Mouse (Mus musculus): ENCODE results near the gene Smarca5. TPM values are rescaled to one million over a fixed set of nuclear protein-coding genes. Genes with fewer than 3 reads are reported as not detected.
A peak's percentile ranks its signal among the peaks of the same experiment; 100 is the strongest.

Smarca5 gene
- polyA plus RNA-seq, 1 experiment from 2014 or later: 113 TPM

GRCm38 (mm10) chr8:80753017-80753715, 13.9 kb upstream of the Smarca5 start:
- Histone ChIP-seq H3K4me2 (replicated peaks; ENCODE audit: low read depth, low read length) (no peak overlapping the region), H3K36me3 (ENCODE audit: control insufficient read depth, insufficient read depth, low read length) (no peaks in the 10 kb centered on the region), H3K4me1 (ENCODE audit: control insufficient read depth, insufficient read depth, low read length) (no peaks in the 10 kb centered on the region), H3K27me3 (ENCODE audit: control insufficient read depth, insufficient read depth, low read length) (no peaks in the 10 kb centered on the region), H3K9ac (ENCODE audit: low read depth, low read length) (no peak overlapping the region), H3K4me3 (ENCODE audit: low read length) (no peak overlapping the region), H3K27ac (ENCODE audit: low read depth, low read length) (no peak overlapping the region), H3K9me3 (ENCODE audit: control insufficient read depth, low read length) (no peaks in the 10 kb centered on the region)
- WGBS: 32% methylated on average over 9 of the region's 9 CpGs
- ATAC-seq (ENCODE audit: low FRiP score, low TSS enrichment): peak; percentile 75; the same call in 1 of the 2 replicates

DNA sequence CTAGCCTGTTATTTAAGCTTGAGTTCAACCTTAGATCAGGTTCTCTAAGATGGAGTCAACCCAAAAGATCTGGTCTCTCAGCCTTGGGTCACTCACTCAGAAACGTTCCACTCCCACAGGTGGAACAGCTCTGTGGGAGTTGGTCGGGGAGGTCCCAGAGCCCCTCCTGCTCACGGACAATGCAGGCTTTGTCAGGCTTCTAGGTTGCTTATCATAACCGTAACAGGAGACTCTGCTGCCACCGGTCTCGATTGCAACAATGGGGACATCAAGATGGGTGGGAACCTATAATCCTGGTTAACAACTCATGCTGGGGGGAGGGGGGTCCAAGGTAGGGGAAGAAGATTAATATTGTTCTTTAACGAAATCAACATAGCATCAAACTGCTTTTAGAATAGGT, 13.1 kb upstream of the Smarca5 start:
- Histone ChIP-seq H3K9me3 (ENCODE audit: control insufficient read depth, low read length) (no peaks in the 10 kb centered on the region), H3K4me1 (ENCODE audit: control insufficient read depth, insufficient read depth, low read length) (no peaks in the 10 kb centered on the region), H3K4me2 (replicated peaks; ENCODE audit: low read depth, low read length) (no peak overlapping the region), H3K36me3 (ENCODE audit: control insufficient read depth, insufficient read depth, low read length) (no peaks in the 10 kb centered on the region), H3K4me3 (ENCODE audit: low read length) (no peak overlapping the region), H3K27ac (ENCODE audit: low read depth, low read length) (no peak overlapping the region), H3K27me3 (ENCODE audit: control insufficient read depth, insufficient read depth, low read length) (no peaks in the 10 kb centered on the region), H3K9ac (ENCODE audit: low read depth, low read length) (no peak overlapping the region)
- 59% methylated on average over 7 of the region's 7 CpGs for WGBS
- 0 out of 2 replicates have a peak, but pooled peaks have one; percentile 28 for ATAC-seq (ENCODE audit: low FRiP score, low TSS enrichment)

DNA sequence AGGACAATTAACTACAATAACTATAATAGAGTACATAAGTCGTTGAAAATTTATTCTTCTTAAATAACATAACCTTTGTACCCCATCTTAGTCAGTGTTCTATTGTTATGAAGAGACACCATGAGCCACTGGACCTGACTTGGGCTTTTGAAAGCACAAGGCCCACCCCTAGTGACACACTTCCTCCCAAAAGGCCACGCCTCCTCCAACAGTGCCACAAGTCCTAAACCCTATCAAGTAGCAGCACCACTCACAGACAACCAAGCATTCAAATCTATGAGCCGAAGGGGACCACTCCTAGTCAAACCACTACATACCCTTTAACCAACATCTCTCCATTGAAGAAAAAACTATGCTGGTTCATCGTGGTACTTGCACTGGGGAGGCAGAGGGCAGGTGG, 9.8 kb upstream of the Smarca5 start:
- H3K4me3 ChIP-seq (ENCODE audit: low read length): no peak overlapping the region
- no peaks in the 10 kb centered on the region for H3K36me3 ChIP-seq (ENCODE audit: control insufficient read depth, insufficient read depth, low read length)
- no peak for ATAC-seq (ENCODE audit: low FRiP score, low TSS enrichment)
- H3K27ac ChIP-seq (ENCODE audit: low read depth, low read length): no peak overlapping the region
- H3K27me3 ChIP-seq (ENCODE audit: control insufficient read depth, insufficient read depth, low read length): no peaks in the 10 kb centered on the region
- H3K4me1 ChIP-seq (ENCODE audit: control insufficient read depth, insufficient read depth, low read length): no peaks in the 10 kb centered on the region
- no peak overlapping the region for H3K4me2 ChIP-seq (replicated peaks; ENCODE audit: low read depth, low read length)
- no peak overlapping the region for H3K9ac ChIP-seq (ENCODE audit: low read depth, low read length)
- 89% methylated on average over 4 of the region's 4 CpGs for WGBS
- no peaks in the 10 kb centered on the region for H3K9me3 ChIP-seq (ENCODE audit: control insufficient read depth, low read length)

- peaks cover 11% of the 10 kb centered on the region for H3K36me3 ChIP-seq (ENCODE audit: control insufficient read depth, insufficient read depth, low read length)
- ATAC-seq (ENCODE audit: low FRiP score, low TSS enrichment): peak; percentile 45
- no peaks in the 10 kb centered on the region for H3K27me3 ChIP-seq (ENCODE audit: control insufficient read depth, insufficient read depth, low read length)
- peak overlapping the region; percentile 64 for H3K9ac ChIP-seq (ENCODE audit: low read depth, low read length)
- 16% methylated on average over 14 of the region's 14 CpGs for WGBS
- peak overlapping the region; percentile 55 for H3K4me2 ChIP-seq (replicated peaks; ENCODE audit: low read depth, low read length)
- H3K4me3 ChIP-seq (ENCODE audit: low read length): peak overlapping the region; percentile 49
- H3K4me1 ChIP-seq (ENCODE audit: control insufficient read depth, insufficient read depth, low read length): no peaks in the 10 kb centered on the region
- no peaks in the 10 kb centered on the region for H3K9me3 ChIP-seq (ENCODE audit: control insufficient read depth, low read length)
- H3K27ac ChIP-seq (ENCODE audit: low read depth, low read length): peak overlapping the region; percentile 91
These were observed 635 bp upstream of the Smarca5 start for GRCm38 (mm10) chr8:80739932-80740331.

DNA sequence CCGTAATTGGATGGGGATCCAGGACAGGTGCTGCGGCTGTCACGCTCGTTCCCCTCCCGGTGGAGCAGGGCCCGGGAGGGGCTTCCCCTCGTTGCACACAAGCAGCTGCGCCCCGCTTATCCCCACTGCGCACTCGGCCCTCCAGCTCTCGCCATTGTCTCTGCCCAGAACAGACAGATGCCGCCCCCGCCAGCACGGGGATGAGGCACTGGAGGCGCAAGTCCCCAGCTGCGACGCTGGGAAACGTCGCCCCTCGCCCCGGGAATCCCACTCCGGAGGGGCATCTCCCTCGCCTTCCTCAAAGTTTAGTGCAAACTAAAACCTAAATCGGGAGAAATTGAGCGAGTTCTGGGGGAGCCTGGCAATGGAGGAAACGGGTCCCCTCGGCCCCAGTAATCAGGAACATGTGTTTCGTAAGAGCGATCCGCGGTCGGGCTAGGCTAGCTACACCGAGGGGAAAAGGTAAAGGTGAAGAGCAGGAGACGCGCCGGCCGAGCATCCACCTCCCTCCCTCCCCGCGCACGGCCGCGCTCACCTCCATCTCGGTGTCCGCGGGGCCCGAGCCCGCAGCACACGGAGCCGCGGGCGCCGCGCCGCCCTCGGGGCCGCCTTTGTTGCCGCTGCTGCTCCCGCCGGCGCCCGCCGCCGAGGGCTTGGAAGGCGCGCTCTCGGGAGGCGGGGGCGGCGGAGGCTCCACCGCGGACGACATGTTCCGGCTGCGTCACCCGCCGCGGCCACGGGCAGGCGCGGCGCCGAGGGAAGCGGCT, 726 bp downstream of the Smarca5 start:
- H3K9ac ChIP-seq (ENCODE audit: low read depth, low read length): peak overlapping the region; percentile 95
- no peaks in the 10 kb centered on the region for H3K4me1 ChIP-seq (ENCODE audit: control insufficient read depth, insufficient read depth, low read length)
- peak overlapping the region; percentile 96 for H3K4me3 ChIP-seq (ENCODE audit: low read length)
- ATAC-seq (ENCODE audit: low FRiP score, low TSS enrichment): peak; percentile 80
- no peaks in the 10 kb centered on the region for H3K9me3 ChIP-seq (ENCODE audit: control insufficient read depth, low read length)
- H3K36me3 ChIP-seq (ENCODE audit: control insufficient read depth, insufficient read depth, low read length): peaks cover 23% of the 10 kb centered on the region
- peak overlapping the region; percentile 98 for H3K27ac ChIP-seq (ENCODE audit: low read depth, low read length)
- under 1% methylated on average over 53 of the region's 84 CpGs for WGBS
- H3K27me3 ChIP-seq (ENCODE audit: control insufficient read depth, insufficient read depth, low read length): no peaks in the 10 kb centered on the region
- H3K4me2 ChIP-seq (replicated peaks; ENCODE audit: low read depth, low read length): peak overlapping the region; percentile 83

DNA sequence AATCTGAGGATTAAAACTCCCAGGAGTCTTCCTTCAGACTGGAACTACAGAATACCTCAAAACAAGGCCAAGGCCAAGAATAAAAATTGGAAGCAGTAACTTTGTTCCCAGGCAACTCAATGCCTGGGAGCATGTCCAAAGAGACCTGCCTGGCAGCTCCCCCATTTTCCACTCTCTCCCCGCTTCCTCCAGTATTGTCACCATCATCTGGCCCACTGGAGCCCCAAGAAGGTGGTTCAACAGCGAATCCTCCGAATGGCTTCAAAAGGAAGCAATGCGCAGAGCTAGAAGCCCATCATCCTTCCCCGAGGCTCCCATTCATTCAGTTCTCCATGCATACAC, 1.3 kb downstream of the Smarca5 start:
- ATAC-seq (ENCODE audit: low FRiP score, low TSS enrichment): no peak
- H3K4me2 ChIP-seq (replicated peaks; ENCODE audit: low read depth, low read length): peak overlapping the region; percentile 83
- peak overlapping the region; percentile 95 for H3K9ac ChIP-seq (ENCODE audit: low read depth, low read length)
- no peaks in the 10 kb centered on the region for H3K9me3 ChIP-seq (ENCODE audit: control insufficient read depth, low read length)
- H3K4me3 ChIP-seq (ENCODE audit: low read length): peak overlapping the region; percentile 96
- under 1% methylated on average over 5 of the region's 5 CpGs for WGBS
- no peaks in the 10 kb centered on the region for H3K4me1 ChIP-seq (ENCODE audit: control insufficient read depth, insufficient read depth, low read length)
- peak overlapping the region; percentile 98 for H3K27ac ChIP-seq (ENCODE audit: low read depth, low read length)
- H3K36me3 ChIP-seq (ENCODE audit: control insufficient read depth, insufficient read depth, low read length): peaks cover 27% of the 10 kb centered on the region
- H3K27me3 ChIP-seq (ENCODE audit: control insufficient read depth, insufficient read depth, low read length): no peaks in the 10 kb centered on the region

DNA sequence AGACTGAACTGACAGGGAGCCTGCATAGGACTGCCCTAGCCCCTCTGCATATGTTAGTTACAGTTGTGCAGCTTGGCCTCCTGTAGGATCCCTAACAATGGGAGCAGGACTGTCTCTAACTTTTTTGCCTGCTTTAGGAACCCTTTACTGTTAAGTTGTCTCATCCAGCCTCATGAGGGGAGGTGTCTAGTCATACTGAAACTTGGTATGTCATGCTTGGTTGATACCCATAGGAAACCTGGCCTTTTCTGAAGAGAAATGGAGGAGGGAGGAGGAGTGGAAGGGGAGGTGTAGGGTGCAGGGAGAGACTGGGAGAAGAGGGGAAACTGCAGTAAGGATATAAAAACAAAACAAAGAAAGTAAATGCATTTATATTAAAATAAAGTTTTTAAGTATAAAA, 7.0 kb downstream of the Smarca5 start:
- no peaks in the 10 kb centered on the region for H3K27me3 ChIP-seq (ENCODE audit: control insufficient read depth, insufficient read depth, low read length)
- no peak overlapping the region for H3K27ac ChIP-seq (ENCODE audit: low read depth, low read length)
- H3K9me3 ChIP-seq (ENCODE audit: control insufficient read depth, low read length): no peaks in the 10 kb centered on the region
- no peaks in the 10 kb centered on the region for H3K4me1 ChIP-seq (ENCODE audit: control insufficient read depth, insufficient read depth, low read length)
- no peak for ATAC-seq (ENCODE audit: low FRiP score, low TSS enrichment)
- H3K9ac ChIP-seq (ENCODE audit: low read depth, low read length): no peak overlapping the region
- no peak overlapping the region for H3K4me2 ChIP-seq (replicated peaks; ENCODE audit: low read depth, low read length)
- H3K36me3 ChIP-seq (ENCODE audit: control insufficient read depth, insufficient read depth, low read length): peaks cover 70% of the 10 kb centered on the region
- no peak overlapping the region for H3K4me3 ChIP-seq (ENCODE audit: low read length)

- Histone ChIP-seq H3K27ac (ENCODE audit: low read depth, low read length) (no peak overlapping the region), H3K9ac (ENCODE audit: low read depth, low read length) (no peak overlapping the region), H3K4me2 (replicated peaks; ENCODE audit: low read depth, low read length) (no peak overlapping the region), H3K36me3 (ENCODE audit: control insufficient read depth, insufficient read depth, low read length) (peaks cover 61% of the 10 kb centered on the region), H3K4me3 (ENCODE audit: low read length) (no peak overlapping the region), H3K4me1 (ENCODE audit: control insufficient read depth, insufficient read depth, low read length) (no peaks in the 10 kb centered on the region), H3K27me3 (ENCODE audit: control insufficient read depth, insufficient read depth, low read length) (no peaks in the 10 kb centered on the region), H3K9me3 (ENCODE audit: control insufficient read depth, low read length) (no peaks in the 10 kb centered on the region; the same call in 1 of the 2 replicates)
- ATAC-seq (ENCODE audit: low FRiP score, low TSS enrichment): no peak
- WGBS: 93% methylated on average over 1 of the region's 1 CpGs
These were observed 24.8 kb downstream of the Smarca5 start for GRCm38 (mm10) chr8:80714461-80714860.

GRCm38 (mm10) chr8:80710670-80711400, 28.5 kb downstream of the Smarca5 start:
- no peaks in the 10 kb centered on the region for H3K27me3 ChIP-seq (ENCODE audit: control insufficient read depth, insufficient read depth, low read length)
- no peak overlapping the region for H3K9ac ChIP-seq (ENCODE audit: low read depth, low read length)
- no peak overlapping the region for H3K4me3 ChIP-seq (ENCODE audit: low read length)
- H3K4me2 ChIP-seq (replicated peaks; ENCODE audit: low read depth, low read length): no peak overlapping the region
- no peaks in the 10 kb centered on the region for H3K4me1 ChIP-seq (ENCODE audit: control insufficient read depth, insufficient read depth, low read length)
- no peaks in the 10 kb centered on the region; the same call in 1 of the 2 replicates for H3K9me3 ChIP-seq (ENCODE audit: control insufficient read depth, low read length)
- WGBS: 89% methylated on average over 4 of the region's 4 CpGs
- no peak for ATAC-seq (ENCODE audit: low FRiP score, low TSS enrichment)
- H3K27ac ChIP-seq (ENCODE audit: low read depth, low read length): no peak overlapping the region
- H3K36me3 ChIP-seq (ENCODE audit: control insufficient read depth, insufficient read depth, low read length): peaks cover 69% of the 10 kb centered on the region
